Mouse (Mus musculus): Measurements from ENCODE around the gene Uckl1. TPM values are rescaled to one million over a fixed set of nuclear protein-coding genes. Genes with fewer than 3 reads are reported as not detected.
A peak's percentile ranks its signal among the peaks of the same experiment; 100 is the strongest.

Uckl1 gene
- total RNA-seq, 2 experiments from 2014 or later: 23.9 to 26.5 TPM

GRCm38 (mm10) chr2:181589732-181590105 is 5.0 kb upstream of the Uckl1 start:
- DNase-seq: no peak

GRCm38 (mm10) chr2:181589011-181589731 is 4.5 kb upstream of the Uckl1 start:
- DNase-seq: no peak

DNA sequence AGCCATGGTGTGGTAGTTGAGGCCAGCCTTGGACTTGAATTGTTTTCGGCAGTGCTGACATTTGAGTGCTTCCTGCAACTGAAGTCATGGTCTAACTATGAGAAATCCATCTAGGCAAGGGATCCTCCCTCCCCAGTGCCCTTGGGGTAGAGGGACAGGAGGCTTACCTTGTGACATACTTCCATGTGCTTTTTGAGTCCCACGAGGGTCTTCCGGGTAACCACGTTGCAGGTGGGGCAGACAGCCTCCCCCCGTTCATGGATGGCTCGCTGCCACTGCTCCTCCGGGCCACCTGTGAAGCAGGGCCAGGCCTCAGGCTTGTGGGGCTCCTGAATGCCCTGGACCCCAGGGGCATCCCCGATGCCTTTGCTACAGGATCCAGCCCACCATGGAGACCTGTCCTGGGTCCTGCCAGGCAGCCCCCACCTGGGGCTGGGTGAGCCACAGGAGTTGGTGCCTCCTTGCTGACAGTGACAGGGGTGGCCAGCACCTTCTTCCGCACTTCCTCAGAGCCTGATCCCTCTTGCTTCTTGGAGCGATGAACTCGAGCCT is 3.6 kb upstream of the Uckl1 start:
- no peak for DNase-seq

GRCm38 (mm10) chr2:181587796-181588195 is 3.1 kb upstream of the Uckl1 start:
- no peak for DNase-seq

GRCm38 (mm10) chr2:181586124-181586523 is 1.4 kb upstream of the Uckl1 start:
- DNase-seq: no peak

DNA sequence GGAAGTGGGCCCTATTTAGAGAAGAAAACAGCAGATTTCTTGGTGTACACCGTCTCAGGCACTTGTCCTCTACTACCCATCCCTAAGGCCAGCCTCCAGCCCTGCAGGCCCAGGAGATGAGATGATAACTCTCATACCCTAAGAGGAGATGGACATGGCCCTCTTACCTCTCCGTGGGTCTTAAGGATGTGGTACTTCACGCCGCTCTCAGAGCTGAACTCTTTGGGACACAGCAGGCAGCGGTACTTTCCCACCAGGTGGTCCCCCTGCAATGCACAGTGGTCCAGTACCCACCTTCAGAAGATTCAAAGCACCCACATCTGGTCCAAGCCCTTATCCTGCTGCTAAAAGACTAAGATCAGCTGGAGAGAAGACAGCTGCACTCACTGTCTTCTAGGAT is 814 bp upstream of the Uckl1 start:
- no peak for DNase-seq

GRCm38 (mm10) chr2:181583460-181584257 is 1.0 kb downstream of the Uckl1 start:
- no peak for DNase-seq

- DNase-seq: no peak
Observed at GRCm38 (mm10) chr2:181582939-181583338, 1.8 kb downstream of the Uckl1 start.

GRCm38 (mm10) chr2:181582358-181582757 is 2.3 kb downstream of the Uckl1 start:
- DNase-seq: no peak

- DNase-seq: peak; percentile 81
Observed at GRCm38 (mm10) chr2:181581402-181582120, 3.1 kb downstream of the Uckl1 start.

DNA sequence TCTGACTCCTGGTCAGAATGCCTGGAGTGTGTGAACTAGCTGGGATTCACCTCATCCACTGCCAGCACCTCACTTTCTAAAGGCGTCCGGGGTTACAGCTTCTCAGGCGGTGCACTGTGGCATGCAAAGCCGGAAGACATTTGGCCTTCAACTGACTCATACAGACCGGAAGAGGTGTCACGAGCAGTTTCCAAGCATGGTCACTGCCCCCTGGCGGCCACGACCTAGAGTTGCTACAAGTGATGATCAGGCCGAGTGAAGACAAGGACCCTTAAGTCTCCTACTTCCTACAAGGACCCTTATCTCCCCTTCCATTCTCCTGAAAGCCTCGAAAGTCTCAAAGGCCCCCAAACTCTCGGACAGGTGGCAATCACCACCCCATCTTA is 3.7 kb downstream of the Uckl1 start:
- DNase-seq: peak; percentile 77

DNA sequence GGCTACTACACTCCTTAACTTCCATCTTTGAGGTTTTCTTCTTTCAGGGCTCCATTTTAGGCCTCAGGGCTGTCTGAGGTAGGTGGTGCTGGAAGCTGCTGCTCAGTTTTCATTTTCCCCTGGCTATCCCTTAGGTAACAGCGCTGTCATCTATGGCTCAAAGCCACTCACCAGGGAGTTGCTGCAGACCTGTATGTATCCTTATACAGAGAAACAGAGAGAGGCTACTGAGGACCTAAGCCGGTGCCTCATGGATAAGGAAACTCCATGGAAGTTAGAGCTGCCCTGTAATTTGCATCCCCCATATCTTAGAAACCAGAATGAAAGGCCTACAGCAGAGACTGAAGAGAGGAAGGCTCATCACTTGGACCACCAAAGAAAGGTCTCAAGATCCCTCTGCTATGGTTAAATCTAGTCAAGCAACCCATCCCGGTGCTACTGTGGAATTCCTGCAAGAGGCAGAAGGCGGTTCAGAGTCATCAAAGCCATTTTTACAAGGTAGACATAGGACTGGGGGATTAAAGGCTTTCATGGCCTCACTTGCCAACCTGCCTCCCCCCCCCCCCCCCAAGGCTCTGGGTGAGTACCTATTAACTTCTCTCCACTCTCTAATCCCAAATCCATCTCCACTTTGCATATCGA is 4.4 kb downstream of the Uckl1 start:
- DNase-seq: no peak

DNA sequence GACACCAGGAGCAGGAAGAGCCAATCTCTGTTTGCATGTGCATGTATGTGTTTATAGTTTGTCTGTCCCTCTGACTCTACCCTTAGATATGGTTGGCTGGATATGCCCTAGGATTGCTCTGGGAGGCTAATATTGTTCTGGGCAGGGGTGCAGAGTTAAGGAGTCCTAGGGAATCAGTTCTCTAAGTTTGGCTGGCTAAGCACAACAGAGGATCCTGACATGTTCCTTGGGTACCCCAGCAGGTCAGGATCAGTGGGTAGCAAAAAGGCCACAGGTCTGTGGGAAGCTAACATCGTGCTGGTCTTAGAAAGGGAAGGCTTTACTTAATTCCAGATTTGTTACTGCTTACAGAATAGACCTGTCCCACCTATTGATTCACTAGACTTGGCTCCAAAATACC is 5.0 kb downstream of the Uckl1 start:
- DNase-seq: no peak

DNA sequence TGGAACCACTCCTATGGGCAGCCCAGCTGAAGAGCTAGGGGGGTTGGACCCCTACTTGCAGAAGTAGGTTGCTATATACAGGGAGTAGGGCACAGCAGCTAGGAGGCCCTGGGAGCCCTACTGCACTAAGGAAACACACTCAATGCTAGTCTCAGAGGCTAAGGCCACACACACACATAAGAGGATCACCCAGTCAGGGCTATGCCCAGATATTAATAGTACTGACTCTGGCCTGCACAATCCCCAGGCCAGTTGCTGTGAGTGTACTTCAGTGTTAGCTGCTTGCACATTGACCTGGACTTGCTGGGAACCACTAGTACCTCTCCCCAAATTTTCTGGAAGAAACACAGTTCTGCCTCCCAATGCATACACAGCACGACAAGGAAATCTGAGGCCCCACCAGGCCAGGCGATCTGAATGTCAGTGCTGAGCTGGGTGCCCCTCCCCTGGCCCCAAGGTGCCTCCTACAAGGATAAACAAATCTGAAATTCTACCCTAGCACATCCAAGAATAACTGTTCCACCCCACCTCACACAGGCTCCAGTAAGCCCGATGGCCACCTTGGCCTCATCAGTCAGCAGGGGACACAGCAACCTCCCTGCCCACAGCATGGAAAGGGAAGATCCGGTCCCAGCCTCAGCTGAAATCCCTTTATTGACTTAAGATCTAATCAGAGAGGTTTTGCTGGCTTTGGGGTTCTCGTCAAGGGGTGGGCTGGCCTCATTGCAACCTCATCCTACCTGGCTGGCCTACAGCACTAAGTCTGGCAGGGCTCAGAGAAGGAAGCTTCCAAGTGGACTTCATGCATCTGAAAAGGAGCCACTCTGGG is 5.7 kb downstream of the Uckl1 start:
- DNase-seq: peak; percentile 64

- peak; percentile 29 for DNase-seq
Observed at GRCm38 (mm10) chr2:181577981-181578581, 6.6 kb downstream of the Uckl1 start.

DNA sequence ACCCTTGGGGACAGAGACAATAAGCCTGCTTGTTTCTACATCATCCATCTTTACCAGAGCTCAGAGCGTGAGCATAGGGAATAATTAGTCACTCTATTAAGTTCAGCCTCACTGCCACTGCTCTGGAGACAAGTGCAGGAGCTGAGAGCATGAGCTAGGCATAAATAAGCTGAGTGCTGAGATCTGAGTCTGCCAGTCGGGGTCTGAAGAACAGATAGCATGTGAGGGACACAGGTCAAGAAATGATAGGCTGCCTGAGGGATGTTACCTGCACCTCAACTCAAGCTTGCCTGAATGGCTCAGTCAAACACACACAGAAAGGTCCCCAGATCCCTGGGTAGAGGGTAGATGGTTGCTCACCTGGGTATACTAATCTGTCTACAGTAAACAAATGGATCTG is 7.6 kb downstream of the Uckl1 start:
- no peak for DNase-seq

GRCm38 (mm10) chr2:181576613-181577012 is 8.1 kb downstream of the Uckl1 start:
- no peak for DNase-seq

- DNase-seq: no peak
Observed at GRCm38 (mm10) chr2:181574921-181575545, 9.7 kb downstream of the Uckl1 start.

GRCm38 (mm10) chr2:181573961-181574360 is 10.7 kb downstream of the Uckl1 start:
- DNase-seq: no peak
